10 mouse cellular contexts compared by ENCODE assay signal in the genomic region with DNA sequence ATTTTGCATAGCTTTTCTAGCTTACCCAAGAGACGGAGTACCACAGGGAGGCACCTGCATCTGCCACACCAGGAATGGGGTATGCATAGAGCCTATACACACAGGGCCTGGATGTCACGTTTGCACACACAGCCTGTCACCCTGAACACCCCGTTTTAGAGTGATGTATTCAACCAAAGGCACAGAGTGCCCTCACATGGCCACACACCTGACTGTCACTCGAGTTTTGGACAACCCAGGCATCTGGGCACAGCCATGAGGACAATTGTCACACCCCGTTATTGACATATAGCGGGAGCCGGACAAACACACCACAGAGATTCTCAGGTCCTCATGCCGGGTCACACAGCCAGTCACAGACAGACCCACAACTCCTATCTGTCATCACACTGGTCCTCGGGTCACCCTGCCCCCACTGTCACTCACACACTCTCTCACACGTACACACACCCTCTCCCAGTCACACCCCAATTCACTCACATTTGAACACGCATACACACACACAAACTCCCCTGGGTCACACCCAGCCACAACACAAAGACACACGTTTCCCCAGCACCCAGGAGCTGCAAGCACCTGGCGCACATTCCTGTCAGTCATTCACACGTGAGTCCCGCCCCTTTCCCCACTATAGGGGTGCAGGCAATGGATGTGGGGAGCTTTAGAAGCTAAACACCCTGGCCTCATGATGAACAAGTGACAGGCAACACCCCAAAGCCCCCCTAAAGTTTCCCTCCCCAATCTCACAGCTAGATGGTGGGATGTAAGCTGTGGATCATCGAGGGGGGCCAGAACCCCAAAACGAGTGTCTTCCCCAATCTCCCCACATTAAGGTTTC. TPM values are rescaled to one million over a fixed set of nuclear protein-coding genes. Genes with fewer than 3 reads are reported as not detected.
DNase-seq lines count a peak whose midpoint lies in the region; ATAC-seq lines count a peak whose summit lies in the region.
"Had no signal": no experiment of that assay in that cellular context is flagged by ENCODE, and none has a peak within 500 bp of the region (broad histone marks: within the 10 kb centered on the region; RNA-seq: fewer than 3 reads in every experiment).

No protein-coding gene starts in this region.

- H3K36me3 ChIP-seq in heart, embryonic 10.5 days, result no peaks in the 10 kb centered on the region
- no peaks in the 10 kb centered on the region for H3K36me3 ChIP-seq in liver, embryonic 13.5 days

- H3K27ac ChIP-seq in heart, embryonic 10.5 days, result peak overlapping the region; percentile 77; the same call in 1 of the 2 replicates
- no peak overlapping the region for H3K27ac ChIP-seq in liver, embryonic 13.5 days

- peak overlapping the region; percentile 70 for H3K4me3 ChIP-seq in heart, embryonic 10.5 days
- H3K4me3 ChIP-seq in liver, embryonic 13.5 days (replicated peaks), result 0 out of 2 replicates have a peak overlapping the region, but pooled peaks have one; percentile 46

- no peak overlapping the region for H3K9ac ChIP-seq in liver, embryonic 13.5 days

- peak overlapping the region; percentile 65; the same call in 1 of the 2 replicates for H3K4me2 ChIP-seq in liver, embryonic 13.5 days

- intact Hi-C loops in heart, postnatal 10 days (cut with DNase I), result no loop called here

- peaks cover 17% of the 10 kb centered on the region for H3K4me1 ChIP-seq in heart, embryonic 10.5 days
- peaks cover 48% of the 10 kb centered on the region for H3K4me1 ChIP-seq in liver, embryonic 13.5 days (replicated peaks)

- no peak for DNase-seq in heart, embryonic 10.5 days (ENCODE audit: low spot score)
- DNase-seq in heart, postnatal 10 days, result no peak
- DNase-seq in right cerebral cortex, postnatal 4 days, result peak; percentile 26
- no peak for DNase-seq in right cerebral cortex, postnatal 36 days (ENCODE audit: low spot score in 2 of 2)
- no peak for DNase-seq in liver, embryonic 13.5 days
- DNase-seq in cerebellum, adult 11-12 months, result no peak
- DNase-seq in testis, postnatal 14 days (ENCODE audit: low spot score), result no peak
- DNase-seq: adrenal gland, postnatal 36 days; gastrocnemius, postnatal 36 days had no signal

- no peaks in the 10 kb centered on the region for H3K9me3 ChIP-seq in heart, embryonic 10.5 days
- no peaks in the 10 kb centered on the region for H3K9me3 ChIP-seq in liver, embryonic 13.5 days (replicated peaks)

- ATAC-seq in liver, embryonic 13.5 days (ENCODE audit: low read depth), result no peak
- no peak for ATAC-seq in monocyte, adult 5-6 weeks (replicated peaks; ENCODE audit: insufficient number of reproducible peaks, low FRiP score, low TSS enrichment, poor library complexity, severe bottlenecking)

- peaks cover 71% of the 10 kb centered on the region for H3K27me3 ChIP-seq in heart, embryonic 10.5 days (ENCODE audit: insufficient read depth, poor library complexity, severe bottlenecking)
- peaks cover 75% of the 10 kb centered on the region for H3K27me3 ChIP-seq in liver, embryonic 13.5 days

- WGBS in heart, embryonic 10.5 days, result 14% methylated on average over 17 of the region's 17 CpGs
- WGBS in liver, embryonic 13.5 days (ENCODE audit: insufficient replicate concordance), result 14% methylated on average over 17 of the region's 17 CpGs

RNA-seq across cellular contexts. Expression of a gene that starts 0.8 kb away (rescaled TPM):
- polyA plus RNA-seq in heart, embryonic 10.5 days (2016; fragmentation: Nextera tagmentation; extraction: Ambion mirVana), result 1.3 and 3.2 TPM in 2 replicates
- total RNA-seq in heart, postnatal 10 days (2021), result 1 to 10 TPM in 1 of 2 experiments, under 1 TPM in 1; 0.50 to 1.2 TPM
- polyA plus RNA-seq in liver, embryonic 13.5 days (2015; fragmentation: Nextera tagmentation; extraction: Ambion mirVana), result 0.12 and 0.18 TPM in 2 replicates
- not detected in 3 replicates for total RNA-seq in monocyte, adult 5-6 weeks (2017)
